Mouse (Mus musculus) T-helper 2 cell (primary cell): Measurements from ENCODE around the gene Rfx6.

Experiments
- in situ Hi-C: fragments of 300-600 bp; cut with MboI, MseI; formaldehyde crosslinking; loops from one replicate; pipeline ENCODE4 v1.15.1; 2025; ENCODE audit warnings: high pct_unique_total_duplicates

Rfx6 gene

GRCm38 (mm10) chr10:51677548-51678250, at the start of gene Rfx6:
Rfx6 (plus strand) TSS chr10:51677756.
- in situ Hi-C loops = no loop called here

GRCm38 (mm10) chr10:51631411-51632136, 46.0 kb upstream of the Rfx6 start, which contains the start of gene Gprc6a:
Gprc6a (minus strand) TSS chr10:51631461.
- in situ Hi-C loops = no loop called here

DNA sequence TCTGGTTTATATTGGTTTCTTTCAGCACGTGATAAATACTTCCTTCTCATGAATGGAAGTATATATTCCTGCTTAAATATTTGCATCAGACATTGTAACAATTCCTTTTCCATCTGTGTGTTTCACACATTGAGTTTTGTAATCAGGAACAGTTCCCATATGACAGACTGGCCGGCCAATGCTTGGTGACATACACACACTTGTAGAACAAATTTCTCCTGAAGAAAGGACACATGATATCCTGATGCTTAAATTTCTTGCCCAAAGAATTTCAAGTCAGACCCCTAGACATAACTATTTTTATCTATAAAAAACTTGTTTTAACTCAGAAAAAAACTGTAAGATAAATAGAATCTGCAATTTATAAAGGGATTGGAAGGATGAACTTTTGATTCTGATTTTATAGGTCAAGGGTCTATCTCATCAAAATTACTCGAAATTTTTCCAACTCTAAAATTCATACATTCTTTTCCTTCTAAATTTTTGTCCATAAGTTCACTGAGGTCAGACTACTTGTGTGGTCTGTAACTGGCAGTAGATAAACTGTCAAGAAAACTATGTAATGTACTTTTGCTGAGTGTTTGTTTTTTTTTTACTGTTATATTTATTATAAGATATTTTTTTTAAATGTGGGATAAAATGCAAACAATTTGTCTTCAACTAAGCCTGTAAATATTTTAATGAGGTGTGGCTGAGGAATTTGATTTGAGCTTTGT, 27.9 kb upstream of the Rfx6 start:
- in situ Hi-C loops = no loop called here

GRCm38 (mm10) chr10:51657324-51657723, 20.2 kb upstream of the Rfx6 start:
- in situ Hi-C loops = no loop called here

DNA sequence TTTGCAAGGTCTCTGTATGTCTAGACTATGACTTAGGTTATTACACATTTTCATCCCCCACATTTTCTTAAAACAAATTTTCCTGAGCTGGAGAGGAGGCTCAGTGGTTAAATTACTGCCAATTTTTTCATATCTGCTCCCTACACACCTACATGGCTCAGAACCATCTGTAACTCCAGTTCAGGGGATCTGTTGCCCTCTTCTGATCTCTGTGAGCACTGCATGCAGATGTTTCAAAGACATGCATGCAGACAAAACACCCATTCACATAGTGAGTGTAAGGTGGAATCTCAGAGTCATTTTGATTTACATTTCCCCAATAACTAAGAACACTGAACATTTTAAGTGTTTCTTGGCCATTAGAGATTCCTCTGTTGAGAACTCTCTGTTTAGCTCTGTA, 8.2 kb upstream of the Rfx6 start:
- in situ Hi-C loops = no loop called here

GRCm38 (mm10) chr10:51671583-51671982, 6.0 kb upstream of the Rfx6 start:
- in situ Hi-C loops = no loop called here

- in situ Hi-C loops = no loop called here
These were observed 5.3 kb upstream of the Rfx6 start for GRCm38 (mm10) chr10:51672082-51672779.

GRCm38 (mm10) chr10:51678251-51678639, 689 bp downstream of the Rfx6 start:
- in situ Hi-C loops = no loop called here

GRCm38 (mm10) chr10:51720904-51721303, 43.3 kb downstream of the Rfx6 start:
- in situ Hi-C loops = no loop called here

DNA sequence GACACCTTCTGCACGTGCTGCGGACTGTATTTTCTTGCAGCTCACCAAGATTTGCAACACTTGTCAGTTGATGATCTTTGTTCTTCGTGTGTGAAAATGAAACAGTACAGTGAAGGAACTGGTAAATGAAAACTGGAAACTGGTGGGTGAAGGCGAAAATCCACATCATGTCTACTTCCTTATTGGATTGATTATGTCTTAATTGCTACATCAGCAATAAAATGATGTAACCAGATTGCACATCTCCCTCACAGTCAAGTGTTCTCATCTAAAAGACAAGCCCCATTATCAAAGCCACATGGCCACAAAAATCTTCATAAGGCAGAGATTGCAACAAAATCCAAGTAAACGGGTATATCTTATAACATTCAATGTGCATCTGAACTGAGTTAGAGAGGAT, 83.9 kb downstream of the Rfx6 start:
- in situ Hi-C loops = no loop called here

- in situ Hi-C loops = no loop called here
These were observed 85.7 kb downstream of the Rfx6 start for GRCm38 (mm10) chr10:51763241-51763640.

DNA sequence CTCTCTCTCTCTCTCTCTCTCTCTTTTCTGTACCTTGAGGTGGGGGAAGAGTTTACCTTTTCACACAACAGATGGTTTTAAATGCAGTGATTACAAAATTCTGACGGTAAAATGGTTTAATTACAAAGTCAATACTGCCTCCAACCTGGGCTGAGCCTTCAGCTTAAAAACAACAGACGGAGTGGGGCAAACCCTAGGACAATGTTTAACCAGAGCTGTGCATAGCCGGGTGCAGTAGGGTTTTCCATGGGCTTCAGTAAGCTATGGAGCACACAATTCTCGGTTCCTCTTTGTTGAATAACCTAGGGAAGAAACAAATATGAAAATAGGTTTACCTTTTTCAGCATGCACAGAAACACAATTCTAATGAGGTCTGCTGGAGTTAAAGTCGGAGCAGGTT, 90.9 kb downstream of the Rfx6 start:
- in situ Hi-C loops = no loop called here

- in situ Hi-C loops = no loop called here
These were observed 91.7 kb downstream of the Rfx6 start for GRCm38 (mm10) chr10:51769252-51769651.

- in situ Hi-C loops = no loop called here
These were observed 102.1 kb downstream of the Rfx6 start for GRCm38 (mm10) chr10:51779648-51780047.
